Mouse (Mus musculus) bone marrow macrophage, adult 2 months (primary cell): ENCODE measurements at regions not wholly inside any gene's neighbourhood (a gene's known extent, or its start where the extent isn't known, plus 50 kb on each side); places are given as distances from the start of the nearest gene placed in this dataset.

ENCODE experiments used
- CTCF ChIP-seq: IDR thresholded peaks from 2 replicates; pipeline ENCODE4 v1.5.1; 2012; ENCODE audit warnings: low read depth, mild to moderate bottlenecking, low read length, moderate library complexity
- POLR2A ChIP-seq: IDR thresholded peaks from 2 replicates; pipeline ENCODE4 v1.6.1; 2012; ENCODE audit warnings: mild to moderate bottlenecking, low read depth, low read length, borderline replicate concordance

DNA sequence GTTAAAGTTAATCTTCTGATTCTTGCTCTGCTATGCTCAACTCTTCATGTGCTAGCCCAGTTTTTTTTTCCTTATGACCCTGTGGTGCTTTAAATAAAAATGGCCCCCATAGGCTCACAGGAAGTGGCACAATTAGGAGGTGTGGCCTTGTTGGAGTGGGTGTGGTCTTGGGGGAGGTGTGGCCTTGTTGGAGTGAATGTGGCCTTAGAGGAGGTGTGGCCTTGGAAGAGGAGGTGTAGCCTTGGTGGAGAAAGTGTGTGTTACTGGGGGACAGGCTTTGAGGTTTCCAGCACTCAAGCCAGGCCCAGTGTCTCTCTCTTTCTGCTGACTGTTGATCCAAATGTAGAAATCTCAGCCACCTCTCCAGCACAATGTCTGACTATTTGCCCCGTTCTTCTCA is 186.0 kb upstream of the Rhobtb1 start:
- no peak for TF ChIP-seq CTCF
- no peak for TF ChIP-seq POLR2A
